Mouse (Mus musculus): ENCODE measurements around the gene Notch3. TPM values are rescaled to one million over a fixed set of nuclear protein-coding genes. Genes with fewer than 3 reads are reported as not detected.
"Not testable (repeated sequence)": the region's sequence is repeated elsewhere in the genome, so short reads cannot be mapped to it uniquely, and the experiment has no call there.

Gene Notch3
- total RNA-seq, 4 experiments from 2014 or later, result 8.6 to 12.2 (median 9.7) TPM

DNA sequence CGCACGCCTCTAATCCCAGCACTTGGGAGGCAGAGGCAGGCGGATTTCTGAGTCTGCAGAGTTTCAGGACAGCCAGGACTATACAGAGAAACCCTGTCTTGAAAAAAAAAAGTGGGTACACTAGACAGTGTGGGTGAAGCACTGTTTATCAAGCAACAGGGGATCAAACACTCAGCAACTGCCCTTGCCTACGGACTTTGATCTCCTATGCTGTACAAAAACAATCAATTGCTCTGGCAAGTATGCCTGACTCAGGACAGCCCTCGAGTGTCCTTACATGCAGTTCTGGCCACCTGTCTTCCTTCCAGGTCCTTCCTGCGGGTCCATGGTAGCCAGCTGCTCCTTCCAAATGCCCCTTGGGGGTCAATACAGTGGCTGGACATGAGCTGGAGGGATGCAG, 67.7 kb downstream of the Notch3 start:
- not testable (repeated sequence) for DNase-seq (ENCODE audit: low spot score in 2 of 2)

GRCm38 (mm10) chr17:32097676-32098075, 69.0 kb downstream of the Notch3 start:
- DNase-seq (ENCODE audit: low spot score in 2 of 2), result no peak

DNA sequence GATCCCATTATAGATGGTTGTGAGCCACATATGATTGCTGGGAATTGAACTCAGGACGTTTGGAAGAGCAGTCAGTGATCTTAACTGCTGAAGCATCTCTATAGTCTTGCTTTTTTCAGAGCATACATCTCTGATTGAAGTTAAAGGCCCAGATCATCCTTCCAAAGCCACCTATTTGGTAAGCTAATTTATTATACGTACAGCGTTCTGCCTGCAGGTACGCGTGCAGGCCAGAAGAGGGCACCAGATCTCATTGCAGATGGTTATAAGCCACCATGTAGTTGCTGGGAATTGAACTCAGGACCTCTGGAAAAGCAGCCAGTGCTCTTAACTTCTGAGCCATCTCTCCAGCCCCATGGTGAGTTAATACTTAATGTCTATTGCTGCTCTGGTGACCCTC, 73.8 kb downstream of the Notch3 start:
- no peak for DNase-seq (ENCODE audit: low spot score in 2 of 2)

- no peak for DNase-seq (ENCODE audit: low spot score in 2 of 2)
Observed at GRCm38 (mm10) chr17:32092241-32092619, 74.4 kb downstream of the Notch3 start.

DNA sequence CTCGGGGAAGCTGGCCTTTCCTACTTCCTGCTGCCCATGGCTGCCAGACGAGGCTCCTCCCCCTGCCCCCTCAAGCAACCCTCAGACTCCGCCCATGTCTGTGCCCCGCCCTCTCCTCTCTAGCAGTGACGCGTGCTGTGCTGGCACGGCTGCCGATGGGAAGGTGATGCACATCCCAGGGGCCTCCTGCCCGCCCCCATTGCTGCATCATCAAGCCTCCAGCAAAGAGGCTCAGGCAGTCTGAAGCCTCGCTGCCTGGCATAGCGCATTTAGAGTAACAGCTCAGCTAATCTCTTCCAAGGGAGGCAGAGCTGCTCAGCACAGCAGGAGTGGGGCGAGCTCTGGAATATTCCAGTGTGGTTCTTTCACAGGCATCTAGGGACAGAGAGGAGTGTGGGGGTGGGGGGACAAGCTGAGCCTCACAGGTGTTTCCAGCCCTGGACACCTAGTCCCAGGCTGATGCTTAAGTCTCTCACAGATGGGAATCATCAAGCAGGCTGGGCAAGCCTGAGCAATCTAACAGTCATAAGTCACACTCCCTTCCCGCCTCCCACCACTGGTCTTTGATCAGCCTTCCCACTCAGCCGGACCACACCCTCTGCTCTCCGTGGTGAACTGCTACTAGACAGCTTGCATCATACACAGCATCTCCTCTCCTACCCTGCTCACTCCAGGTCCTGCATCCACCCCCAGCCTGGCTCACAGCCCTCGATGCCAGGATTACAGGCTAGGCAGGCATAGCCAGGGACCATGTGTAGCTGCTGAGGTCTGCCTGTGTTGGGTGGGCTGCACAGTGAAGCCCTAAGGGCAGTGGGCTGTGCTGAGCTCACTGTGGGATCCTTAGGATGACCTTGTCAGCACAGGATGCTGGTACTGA, 75.0 kb downstream of the Notch3 start:
- DNase-seq (ENCODE audit: low spot score in 2 of 2), result peak; percentile 59 to 84

- no peak for DNase-seq (ENCODE audit: low spot score in 2 of 2)
Observed at GRCm38 (mm10) chr17:32091032-32091363, 75.7 kb downstream of the Notch3 start.

- DNase-seq (ENCODE audit: low spot score in 2 of 2), result no peak
Observed at GRCm38 (mm10) chr17:32087069-32087468, 79.6 kb downstream of the Notch3 start.

DNA sequence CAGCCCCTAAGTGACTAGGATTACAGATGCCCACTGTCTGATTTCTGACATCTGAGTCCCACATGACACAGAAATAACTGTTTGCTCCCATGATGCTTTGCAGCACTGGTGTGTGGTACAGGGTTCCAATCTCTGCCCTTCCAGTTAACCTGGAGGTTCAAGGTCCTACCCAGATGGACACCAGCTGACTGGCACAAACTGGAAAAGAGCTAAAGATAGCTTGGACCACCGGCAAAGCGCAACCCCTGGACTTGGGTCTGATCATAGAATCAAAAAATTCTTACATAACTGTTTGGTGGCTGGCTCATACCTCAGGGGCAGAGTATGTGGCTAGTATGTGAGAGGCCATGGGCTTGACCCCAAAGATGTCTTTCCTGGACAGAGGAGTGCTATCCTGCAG, 83.3 kb downstream of the Notch3 start:
- no peak for DNase-seq (ENCODE audit: low spot score in 2 of 2)

- DNase-seq (ENCODE audit: low spot score in 2 of 2), result no peak
Observed at GRCm38 (mm10) chr17:32075164-32075563, 91.5 kb downstream of the Notch3 start.

- no peak for DNase-seq (ENCODE audit: low spot score in 2 of 2)
Observed at GRCm38 (mm10) chr17:32074658-32075057, 92.0 kb downstream of the Notch3 start.

DNA sequence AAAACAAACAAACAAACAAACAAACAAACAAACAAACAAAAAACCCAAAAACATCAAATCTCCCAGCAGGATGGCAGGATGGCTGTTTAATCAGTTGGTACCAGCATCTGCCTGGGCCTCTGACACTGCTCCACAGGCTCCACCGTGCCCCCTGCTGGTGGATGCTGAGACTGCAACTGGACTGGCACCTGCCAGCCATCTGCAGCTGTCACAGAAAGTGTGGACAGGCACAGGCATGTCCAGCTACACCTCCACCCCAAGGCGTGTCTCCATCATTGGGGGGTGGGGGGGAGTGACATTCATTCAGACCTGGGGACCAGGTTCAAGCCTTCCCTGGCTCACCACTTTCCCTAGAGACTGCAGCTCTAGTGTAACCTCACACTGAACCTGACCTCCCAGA, 93.3 kb downstream of the Notch3 start:
- DNase-seq (ENCODE audit: low spot score in 2 of 2), result peak; percentile 52 to 86

Other genes with a start within 250 kb of the Notch3 start
- 10 to 100 TPM; 14.5 to 26.4 (median 18.6) TPM for gene Rrp1b, start 130.8 kb downstream of the Notch3 start, total RNA-seq (2022)
- gene Hsf2bp, start 130.5 kb downstream of the Notch3 start, total RNA-seq (2022), result 1 to 10 TPM in 3 of 4 experiments, under 1 TPM in 1; 0.94 to 1.9 (median 1.1) TPM
- gene Ephx3, start 22.7 kb upstream of the Notch3 start, total RNA-seq (2022), result under 1 TPM in 3 of 4 experiments, not detected in 1; 0.21 to 0.39 (median 0.23) TPM
- 100 to 1,000 TPM in 2 of 4 experiments, 10 to 100 TPM in 2; 97.6 to 116 (median 102) TPM for gene Brd4, start 117.9 kb upstream of the Notch3 start, total RNA-seq (2022)
- gene Akap8, start 154.4 kb upstream of the Notch3 start, total RNA-seq (2022), result 10 to 100 TPM; 78.4 to 92.7 (median 90.7) TPM
- gene Akap8l, start 183.8 kb upstream of the Notch3 start, total RNA-seq (2022), result 100 to 1,000 TPM; 184 to 217 (median 195) TPM
- 10 to 100 TPM; 46.6 to 50.3 (median 49.1) TPM for gene Wiz, start 222.6 kb upstream of the Notch3 start, total RNA-seq (2022)
- 10 to 100 TPM in 2 of 4 experiments, 1 to 10 TPM in 2; 3.8 to 11.5 (median 7.6) TPM for gene Rasal3, start 236.7 kb upstream of the Notch3 start, total RNA-seq (2022)

Measured in left cerebral cortex, adult 8-10 months (tissue).